Mouse (Mus musculus): ENCODE measurements around the gene Edrf1.

DNA sequence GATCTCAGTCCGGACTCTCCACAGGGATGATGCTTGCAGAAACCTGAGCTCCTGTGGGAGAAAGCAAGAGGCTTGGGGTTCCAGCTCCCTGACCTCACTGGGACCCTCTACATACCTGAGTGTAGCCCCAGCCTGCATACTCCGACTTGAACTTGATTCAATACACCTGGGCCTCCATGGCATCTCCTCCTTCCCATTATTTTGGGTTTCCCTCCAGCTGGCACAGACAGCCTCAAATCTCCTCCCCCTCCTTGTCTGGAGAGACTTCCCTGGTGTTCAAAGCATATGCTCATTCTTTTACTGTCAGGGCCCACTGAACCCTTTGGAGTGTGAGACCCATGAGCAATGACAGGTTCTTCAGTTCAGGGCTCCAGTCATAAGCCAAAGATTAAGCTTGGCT, 24.4 kb upstream of the Edrf1 start:
- TF ChIP-seq CTCF (conservative IDR thresholded peaks at IDR 0.05 in 1 of 2, IDR thresholded peaks at IDR 0.05 in 1 of 2; ENCODE audit: low read depth in 2 of 2, low read length in 2 of 2) (no peak), POLR2AphosphoS2 (IDR thresholded peaks at IDR 0.05; ENCODE audit: low read depth, low read length) (no peak), EP300 (IDR thresholded peaks at IDR 0.05; ENCODE audit: low read length) (no peak), JUND (conservative IDR thresholded peaks at IDR 0.05; ENCODE audit: low read depth, low read length) (no peak)
